Mouse (Mus musculus) lung, postnatal 0 days (tissue): ENCODE measurements around the gene Znrf1.

Source experiments
- CTCF ChIP-seq: IDR thresholded peaks from 2 replicates; pipeline ENCODE4 v1.5.1; 2016; ENCODE audit warnings: antibody characterized with exemption, mild to moderate bottlenecking
- EP300 ChIP-seq: IDR thresholded peaks from 2 replicates; pipeline ENCODE4 v1.6.1; 2016; ENCODE audit warnings: antibody characterized with exemption, mild to moderate bottlenecking, control low read depth

DNA sequence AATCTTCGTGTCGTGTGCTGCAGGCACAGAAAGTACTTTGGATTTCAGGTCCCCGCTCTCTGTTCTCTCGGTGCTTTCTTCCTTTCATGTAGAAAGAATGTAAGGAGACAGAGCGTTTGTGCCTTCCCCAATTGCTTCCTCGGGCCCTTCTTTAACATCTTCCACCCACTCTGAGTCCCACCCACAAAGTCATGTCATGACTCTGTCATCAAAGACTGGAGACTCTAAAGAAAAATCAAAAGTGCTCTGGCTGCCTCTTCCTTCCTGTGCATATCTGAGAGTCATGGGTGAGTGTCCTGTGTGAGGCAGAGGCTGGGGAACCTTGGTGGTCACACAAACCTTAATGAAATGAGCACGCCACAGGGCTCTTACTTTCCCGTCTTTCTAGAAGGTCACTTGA is 8.7 kb upstream of the Znrf1 start:
- no peak for TF ChIP-seq CTCF
- no peak for TF ChIP-seq EP300
